Mouse (Mus musculus): ENCODE measurements around the gene Phkb. TPM values are rescaled to one million over a fixed set of nuclear protein-coding genes. Genes with fewer than 3 reads are reported as not detected.

Phkb gene
- polyA plus RNA-seq (2015; fragmentation: Nextera tagmentation; extraction: Ambion mirVana): 28.1 and 31.9 TPM in 2 replicates

GRCm38 (mm10) chr8:85840657-85841488 is at the start of gene Phkb, which contains the start of gene Itfg1:
Gene Phkb (plus strand): TSS chr8:85840959.
Gene Itfg1 (minus strand): TSS chr8:85840921.

Other genes starting within 250 kb of the Phkb start
- gene Neto2, start 140.0 kb upstream of the Phkb start, polyA plus RNA-seq (2015; fragmentation: Nextera tagmentation; extraction: Ambion mirVana): 2.8 and 4.2 TPM in 2 replicates
- 60.4 and 68.7 TPM in 2 replicates for gene Itfg1, start within 50 bp of the Phkb start, polyA plus RNA-seq (2015; fragmentation: Nextera tagmentation; extraction: Ambion mirVana)